Mouse (Mus musculus): ENCODE results near the gene Rad17. TPM values are rescaled to one million over a fixed set of nuclear protein-coding genes. Genes with fewer than 3 reads are reported as not detected.

The Rad17 gene
- 6.0 and 7.5 TPM in 2 replicates for polyA plus RNA-seq (2021; fragmentation: Nextera tagmentation)
- long read RNA-seq, experiment 1, transcript Rad17-202 (17 exons, 2,392 nt), result major isoform, 24 of 54 reads
- long read RNA-seq, experiment 1, partial matches to known transcripts, result 17 of 54 reads
- long read RNA-seq, experiment 1, other reads (novel, unspliced or antisense), result 10 of 54 reads
- long read RNA-seq, experiment 2, transcript Rad17-202 (17 exons, 2,392 nt), result major isoform, 5 of 19 reads
- long read RNA-seq, experiment 2, partial matches to known transcripts, result 12 of 19 reads
- long read RNA-seq, experiment 2, other reads (novel, unspliced or antisense), result 1 of 19 reads

GRCm38 (mm10) chr13:100650550-100651438 is at the start of gene Rad17, which contains the start of gene Ak6:
Rad17 (minus strand) TSS chr13:100651051.
Ak6 (plus strand) TSS chr13:100650979.

DNA sequence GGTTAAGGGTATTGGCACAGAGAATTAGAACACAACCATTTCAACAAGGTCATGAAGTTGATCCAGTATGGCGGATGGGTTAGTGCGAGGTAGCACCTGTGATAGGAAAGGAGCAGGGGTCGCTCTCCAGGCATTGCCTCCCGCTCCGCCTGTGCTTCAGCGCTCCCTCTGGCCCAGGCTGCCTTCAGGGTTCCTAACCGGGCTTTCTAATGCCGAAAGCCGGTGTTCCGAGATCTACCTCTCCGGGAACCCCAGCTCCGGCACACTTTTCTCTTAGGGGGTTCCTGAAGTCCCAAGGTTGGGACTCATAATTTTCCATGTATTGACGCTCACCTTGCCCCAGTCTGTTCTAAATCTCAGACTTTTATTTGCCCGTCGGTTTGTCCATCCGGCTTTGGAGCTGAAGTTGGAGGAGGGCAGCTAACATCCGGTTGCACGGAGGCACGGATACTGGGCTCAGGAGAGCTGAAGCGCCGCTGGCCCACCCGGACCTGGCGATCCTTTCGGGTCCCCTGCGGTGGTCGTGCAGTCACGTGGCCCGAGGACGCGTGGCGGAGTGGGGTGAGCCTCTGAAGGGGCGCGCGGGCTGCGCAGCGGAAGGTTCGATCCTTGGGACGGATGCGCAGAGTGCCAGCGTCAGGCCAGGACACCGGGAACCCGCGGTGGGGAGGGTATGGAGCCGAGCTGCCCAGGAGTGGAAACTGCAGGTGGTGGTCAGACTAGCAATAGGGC is 18.6 kb upstream of the Rad17 start, which contains the start of gene Ccdc125:
TSS of gene Ccdc125 (plus strand) at position 427 of the 732 bp plus-strand sequence.

GRCm38 (mm10) chr13:100651439-100652186 is 762 bp upstream of the Rad17 start, which contains the start of gene Taf9:
Taf9 (plus strand) TSS chr13:100651579.

GRCm38 (mm10) chr13:100616181-100617087 is 34.4 kb downstream of the Rad17 start, which contains the start of gene Marveld2:
Marveld2 (minus strand) TSS chr13:100616971.

Other genes with a start within 250 kb of the Rad17 start
- not detected in 2 replicates for gene Naip1, start 198.2 kb downstream of the Rad17 start, polyA plus RNA-seq (2021; fragmentation: Nextera tagmentation)
- gene Gtf2h2, start 158.5 kb downstream of the Rad17 start, polyA plus RNA-seq (2021; fragmentation: Nextera tagmentation), result 23.2 and 28.8 TPM in 2 replicates
- 4.1 and 4.5 TPM in 2 replicates for gene Ocln, start 98.3 kb downstream of the Rad17 start, polyA plus RNA-seq (2021; fragmentation: Nextera tagmentation)
- 0.28 and 0.75 TPM in 2 replicates for gene Marveld2, start 34.1 kb downstream of the Rad17 start, polyA plus RNA-seq (2021; fragmentation: Nextera tagmentation)
- gene Ak6, start 72 bp downstream of the Rad17 start, polyA plus RNA-seq (2021; fragmentation: Nextera tagmentation), result 166 and 217 TPM in 2 replicates
- gene Taf9, start 528 bp upstream of the Rad17 start, polyA plus RNA-seq (2021; fragmentation: Nextera tagmentation), result 30.1 and 30.3 TPM in 2 replicates
- 0.54 and 1.4 TPM in 2 replicates for gene Ccdc125, start 18.7 kb upstream of the Rad17 start, polyA plus RNA-seq (2021; fragmentation: Nextera tagmentation)
- 26.7 and 28.8 TPM in 2 replicates for gene Cdk7, start 79.9 kb upstream of the Rad17 start, polyA plus RNA-seq (2021; fragmentation: Nextera tagmentation)
- gene Mrps36, start 93.6 kb upstream of the Rad17 start, polyA plus RNA-seq (2021; fragmentation: Nextera tagmentation), result 222 and 261 TPM in 2 replicates
- 0.75 and 1.1 TPM in 2 replicates for gene Cenph, start 124.8 kb upstream of the Rad17 start, polyA plus RNA-seq (2021; fragmentation: Nextera tagmentation)
- 2.0 and 2.3 TPM in 2 replicates for gene Ccnb1, start 135.5 kb upstream of the Rad17 start, polyA plus RNA-seq (2021; fragmentation: Nextera tagmentation)
- gene Slc30a5, start 182.4 kb upstream of the Rad17 start, polyA plus RNA-seq (2021; fragmentation: Nextera tagmentation), result 21.1 TPM in 2 replicates